Mouse (Mus musculus) 3T3-L1 (cell line): ENCODE measurements around the gene AC129217.1.

Experiments used
- DNase-seq: peaks from one replicate; pipeline ENCODE4 v3.0.0-alpha.2; 2015; ENCODE audit warnings: low read depth, low spot score

The AC129217.1 gene

DNA sequence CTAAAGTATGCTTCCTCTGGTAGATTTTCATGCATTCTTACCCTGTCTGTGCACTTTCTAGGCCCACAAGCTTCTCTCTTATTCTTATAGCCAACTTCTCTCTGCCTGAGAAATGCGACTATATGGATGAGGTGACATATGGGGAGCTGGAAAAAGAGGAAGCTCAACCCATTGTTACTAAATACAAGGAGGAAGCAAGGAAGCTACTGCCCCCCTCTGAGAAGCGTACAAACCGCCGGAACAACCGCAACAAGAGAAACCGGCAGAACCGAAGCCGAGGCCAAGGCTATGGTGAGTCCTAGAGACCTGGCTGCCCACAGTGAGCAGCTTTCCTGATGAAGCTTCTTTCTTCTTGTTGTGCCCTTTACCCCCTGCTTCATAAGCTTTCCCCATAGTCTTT, at the start of gene AC129217.1:
Gene AC129217.1 (plus strand): TSS at position 114 of the 400 bp plus-strand sequence.
- no peak for DNase-seq

DNA sequence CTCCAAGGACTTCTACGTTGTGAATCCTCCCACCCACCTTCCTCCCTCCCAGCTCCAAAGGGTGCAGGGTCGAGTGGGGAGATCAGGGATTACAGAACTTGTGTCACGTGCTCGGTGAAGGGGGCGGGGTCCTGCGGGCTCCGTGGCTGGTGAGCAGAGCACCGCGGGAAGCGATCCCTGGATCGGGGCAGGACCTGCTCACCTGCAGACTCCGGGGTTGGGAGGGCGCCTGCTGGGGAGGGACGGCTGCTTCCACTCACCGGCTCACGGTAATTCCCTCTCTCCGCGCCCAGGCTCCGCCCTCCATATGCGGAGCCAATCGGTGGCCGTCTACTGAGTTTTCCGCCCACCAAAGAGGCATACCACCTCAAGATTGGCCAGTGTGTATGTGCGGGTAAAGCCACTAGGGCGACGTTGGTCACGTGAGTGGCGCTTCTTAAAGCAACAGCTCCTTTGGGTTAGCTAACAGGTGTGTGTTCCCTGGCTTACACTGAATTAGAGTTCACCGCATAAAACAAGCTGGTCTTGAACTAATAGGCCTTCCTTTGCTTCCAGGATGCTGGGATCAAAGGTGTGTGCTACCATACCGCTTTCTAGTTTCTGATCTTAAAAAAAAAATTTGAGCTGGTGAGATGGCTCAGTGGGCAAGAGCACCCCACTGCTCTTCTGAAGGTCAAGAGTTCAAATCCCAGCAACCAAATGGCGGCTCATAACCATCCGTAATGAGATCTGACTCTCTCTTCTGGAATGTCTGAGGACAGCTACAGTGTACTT, 43.4 kb upstream of the AC129217.1 start, which contains the start of gene Taf6l:
Gene Taf6l (minus strand): TSS at position 410 of the 774 bp plus-strand sequence.
- peak; percentile 99 for DNase-seq

DNA sequence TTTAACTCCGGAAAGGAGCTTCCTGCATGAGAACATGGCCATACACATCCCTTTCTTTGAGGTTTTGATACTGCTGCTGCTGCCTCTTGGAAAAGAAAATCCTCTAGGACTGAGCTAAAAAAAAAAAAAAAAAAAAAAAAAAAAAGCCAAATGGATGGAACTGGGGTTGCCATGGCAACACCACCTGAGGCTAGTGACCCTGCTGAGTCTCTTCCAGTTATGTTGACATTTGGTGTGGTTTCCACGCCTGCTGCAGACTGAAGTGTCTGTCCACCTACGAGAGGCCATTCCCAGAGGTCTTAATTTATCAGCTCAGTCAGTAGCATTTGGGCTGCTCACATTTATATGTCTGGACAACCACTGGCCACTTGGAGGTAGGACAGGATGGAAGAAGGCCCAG, 41.1 kb upstream of the AC129217.1 start:
- no peak for DNase-seq

DNA sequence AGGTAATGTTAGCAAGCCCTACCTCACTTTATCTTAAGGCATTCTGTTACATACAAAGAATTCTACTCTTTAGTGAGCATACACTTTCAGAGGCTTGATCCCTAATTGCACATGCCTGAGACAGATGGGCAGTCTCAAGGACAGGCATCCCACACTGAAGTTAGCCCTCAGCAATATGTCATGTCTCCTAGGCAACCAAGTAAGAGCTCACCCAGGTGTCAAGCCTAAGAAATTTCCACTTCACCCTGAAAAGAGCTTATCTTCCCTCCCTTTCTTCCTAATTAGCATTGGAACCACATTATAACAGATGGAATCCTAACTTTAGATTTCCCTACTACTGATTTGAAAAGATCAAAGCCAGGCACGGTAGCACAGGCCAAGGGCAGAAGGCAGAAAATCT, 40.4 kb upstream of the AC129217.1 start:
- DNase-seq, result no peak

DNA sequence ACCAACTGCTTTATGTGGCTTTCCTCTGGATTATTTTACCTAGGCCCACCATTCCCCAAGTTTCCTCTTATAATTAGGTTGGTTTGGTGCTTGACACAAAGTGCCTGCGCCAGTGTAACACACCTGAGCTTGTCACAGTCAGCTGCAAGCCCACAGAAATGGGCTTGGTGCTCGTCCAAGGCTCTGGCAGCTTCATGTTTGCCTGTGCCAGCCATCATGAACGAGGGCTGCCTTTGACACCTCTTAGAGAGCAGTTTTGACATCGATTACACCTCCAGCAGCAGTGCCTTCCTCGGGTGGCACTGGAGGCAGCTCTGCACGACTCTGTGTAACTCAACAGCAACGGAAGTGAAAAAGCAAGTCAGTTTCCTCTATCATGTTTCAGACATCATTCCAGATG, 39.4 kb upstream of the AC129217.1 start:
- no peak for DNase-seq

DNA sequence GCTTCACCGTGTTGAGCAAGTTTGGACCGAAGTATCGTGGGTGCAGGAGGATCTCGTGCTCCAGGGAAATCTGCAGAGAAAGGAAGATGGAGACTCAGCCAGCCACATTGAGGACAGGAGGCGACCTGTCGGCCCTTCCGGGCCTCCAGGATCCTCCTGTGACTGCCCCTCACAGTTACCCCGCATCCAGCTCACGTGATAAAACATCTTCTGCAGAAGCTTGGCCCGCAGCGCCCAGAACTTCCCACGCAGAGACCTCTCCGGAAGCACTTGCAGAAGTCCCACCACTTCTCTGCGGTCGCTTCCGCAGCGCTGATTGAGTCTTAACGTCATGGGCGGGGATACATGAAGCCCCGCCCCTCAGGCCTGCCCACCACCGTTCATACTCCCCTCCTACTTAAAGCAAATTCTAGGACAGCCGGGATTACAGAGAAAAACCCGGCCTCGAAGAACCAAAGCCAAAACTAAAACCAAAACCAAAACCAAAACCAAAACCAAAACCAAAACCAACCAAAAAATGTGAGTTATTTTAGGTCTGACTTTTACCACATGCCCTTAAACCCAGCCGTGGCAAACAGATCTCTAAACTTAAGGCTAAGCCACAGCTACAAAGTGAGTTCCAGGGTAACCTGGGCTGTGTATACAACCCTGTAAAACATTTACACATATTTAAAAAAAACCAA, 31.2 kb upstream of the AC129217.1 start, which contains the start of gene Polr2g:
Gene Polr2g (minus strand): TSS at position 314 of the 683 bp plus-strand sequence.
- peak; percentile 98 for DNase-seq

DNA sequence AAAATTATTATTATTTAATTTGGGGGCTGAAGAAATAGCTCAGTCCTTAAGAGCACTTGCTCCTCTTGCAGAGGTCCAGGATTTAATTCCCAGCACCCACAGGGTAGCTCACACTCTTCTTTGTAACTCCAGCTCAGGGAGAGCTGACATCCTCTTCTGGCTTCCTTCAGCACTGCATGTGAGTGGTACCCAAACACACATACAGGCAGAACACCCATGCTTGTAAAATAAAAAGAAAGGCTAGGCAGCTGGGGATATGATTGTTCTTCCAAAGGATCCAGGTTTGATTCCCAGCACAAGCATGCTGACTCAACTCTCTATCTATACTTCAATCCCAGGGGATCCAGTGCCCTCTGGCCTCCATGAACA, 30.6 kb upstream of the AC129217.1 start:
- DNase-seq, result peak; percentile 54

DNA sequence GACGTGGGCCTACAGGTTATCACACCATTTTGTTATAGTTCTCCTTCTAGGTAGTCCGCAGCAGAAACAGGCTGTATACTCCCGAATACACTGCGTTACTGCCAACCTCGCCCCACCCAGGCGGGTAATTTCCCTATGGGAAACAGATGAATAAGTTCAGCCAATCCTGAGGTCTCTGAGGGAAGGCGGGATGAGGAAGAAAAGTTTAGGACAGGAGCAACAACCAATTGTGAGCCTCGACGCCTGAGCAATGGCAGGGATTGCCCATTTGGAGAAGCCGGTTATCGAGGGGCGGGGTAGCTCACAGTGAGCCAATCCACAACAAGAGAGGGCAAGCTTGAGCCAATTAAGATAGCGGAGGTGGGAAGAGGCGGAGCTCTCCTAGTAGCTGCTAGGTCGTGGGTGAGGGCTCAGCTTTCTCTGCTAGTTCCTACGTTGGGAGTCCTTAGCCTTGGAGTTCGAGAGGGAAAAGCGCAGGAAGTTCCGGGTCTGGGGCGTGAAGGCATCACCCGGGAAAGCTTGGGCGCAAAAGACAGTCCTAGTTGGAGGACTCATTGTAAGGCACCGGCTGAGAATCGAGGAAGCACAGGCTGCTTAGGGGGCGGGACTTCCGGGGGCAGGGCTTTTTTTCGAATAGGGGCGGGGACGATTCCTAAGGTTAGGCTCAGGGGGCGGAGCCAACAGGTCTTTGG, 27.3 kb upstream of the AC129217.1 start, which contains the start of gene Zbtb3:
Gene Zbtb3 (plus strand): TSS at position 426 of the 692 bp plus-strand sequence.
- peak; percentile 100 for DNase-seq

DNA sequence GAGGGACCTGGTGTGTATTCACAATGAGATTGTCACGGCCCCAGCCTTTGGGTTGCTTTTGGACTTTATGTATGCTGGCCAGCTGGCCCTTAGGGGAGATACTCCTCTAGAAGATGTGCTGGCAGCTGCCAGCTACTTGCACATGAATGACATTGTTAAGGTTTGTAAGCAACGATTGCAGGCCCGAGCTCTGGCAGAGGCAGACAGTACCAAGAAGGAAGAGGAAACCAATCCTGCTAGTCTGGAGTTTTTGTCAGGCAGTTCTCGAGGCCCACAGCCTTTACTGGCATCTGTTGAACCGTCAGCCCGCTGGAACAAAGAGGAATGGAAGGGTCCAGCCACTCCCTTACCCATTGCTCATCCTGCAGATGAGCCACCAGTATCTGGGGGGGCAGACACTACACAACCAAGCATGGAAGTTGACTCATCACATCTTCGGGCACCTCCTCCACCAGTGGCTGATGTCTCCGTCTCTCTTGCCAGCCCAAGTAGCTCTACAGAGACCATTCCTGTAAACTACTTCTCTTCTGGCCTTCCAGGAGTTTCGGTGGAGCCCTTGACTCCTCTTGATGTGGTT, 26.3 kb upstream of the AC129217.1 start:
- DNase-seq, result peak; percentile 67

DNA sequence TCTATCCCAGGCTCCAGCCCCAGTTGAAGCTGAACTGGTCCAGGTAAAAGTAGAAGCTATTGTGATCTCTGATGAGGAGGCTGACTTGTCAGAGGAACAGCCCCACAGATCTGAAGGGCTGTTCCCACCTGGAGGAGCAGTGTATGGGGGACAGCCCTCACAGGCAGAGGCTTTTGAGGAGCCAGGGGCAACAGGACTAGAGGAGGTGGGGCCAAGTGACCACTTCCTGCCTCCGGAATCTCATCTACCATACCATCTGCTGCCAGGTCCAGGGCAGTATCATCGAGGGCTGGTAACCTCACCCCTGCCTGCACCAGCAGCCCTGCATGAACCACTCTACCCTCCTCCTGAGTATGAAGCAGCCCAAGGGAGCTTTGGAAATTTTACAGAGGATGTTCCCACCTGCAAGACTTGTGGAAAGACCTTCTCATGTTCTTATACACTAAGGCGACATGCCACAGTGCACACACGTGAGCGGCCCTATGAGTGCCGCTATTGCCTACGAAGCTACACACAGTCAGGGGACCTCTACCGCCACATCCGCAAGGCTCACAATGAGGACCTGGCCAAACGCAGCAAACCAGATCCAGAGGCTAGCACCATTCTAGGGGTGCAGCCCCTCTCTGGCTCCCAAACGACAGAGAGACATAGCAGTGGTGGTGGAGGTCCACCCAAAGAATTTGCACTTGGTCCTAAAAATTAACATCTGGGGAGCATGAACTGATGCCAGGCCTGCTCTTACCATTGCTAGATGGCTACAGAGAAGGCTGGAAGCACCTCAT, 25.5 kb upstream of the AC129217.1 start:
- DNase-seq, result peak; percentile 30

DNA sequence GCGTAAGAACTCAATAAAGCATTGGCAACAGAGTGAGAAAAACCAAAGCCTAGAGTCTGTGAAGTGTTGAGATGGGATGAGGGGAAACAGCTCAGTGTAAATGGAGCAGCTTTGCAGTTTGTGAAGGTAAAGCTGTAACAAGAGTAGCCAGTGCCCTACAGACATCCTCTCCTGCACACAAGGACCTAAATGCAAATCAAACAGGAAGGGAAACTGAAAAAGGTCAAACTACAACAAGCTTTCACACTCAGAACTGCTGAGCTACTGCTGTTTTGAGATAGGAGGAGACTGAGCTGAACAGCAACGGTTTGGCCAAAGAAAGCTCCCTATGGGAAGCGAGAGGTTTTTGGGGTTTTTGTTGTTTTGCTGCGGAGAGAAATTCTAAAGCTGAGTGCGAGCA, 22.8 kb upstream of the AC129217.1 start:
- DNase-seq, result no peak

DNA sequence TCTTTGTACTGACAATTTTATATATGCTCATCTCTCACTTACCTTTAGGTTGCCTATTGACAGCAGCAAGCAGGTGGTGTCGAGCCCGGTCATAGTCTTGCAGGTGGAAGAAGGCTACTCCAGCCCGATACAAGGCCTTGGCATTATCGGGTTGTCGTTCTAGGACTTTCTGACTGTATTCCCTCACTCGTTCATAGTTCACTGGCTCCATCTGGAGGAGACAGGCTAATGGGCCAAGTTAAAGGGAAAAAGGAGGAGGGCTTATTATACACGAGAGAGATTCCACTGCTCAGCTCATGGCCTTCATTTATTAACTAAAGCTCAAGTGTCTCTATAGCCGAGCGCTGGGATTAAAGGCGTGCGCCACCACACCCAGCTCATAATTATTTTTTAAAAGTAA, 13.8 kb upstream of the AC129217.1 start:
- peak; percentile 33 for DNase-seq

DNA sequence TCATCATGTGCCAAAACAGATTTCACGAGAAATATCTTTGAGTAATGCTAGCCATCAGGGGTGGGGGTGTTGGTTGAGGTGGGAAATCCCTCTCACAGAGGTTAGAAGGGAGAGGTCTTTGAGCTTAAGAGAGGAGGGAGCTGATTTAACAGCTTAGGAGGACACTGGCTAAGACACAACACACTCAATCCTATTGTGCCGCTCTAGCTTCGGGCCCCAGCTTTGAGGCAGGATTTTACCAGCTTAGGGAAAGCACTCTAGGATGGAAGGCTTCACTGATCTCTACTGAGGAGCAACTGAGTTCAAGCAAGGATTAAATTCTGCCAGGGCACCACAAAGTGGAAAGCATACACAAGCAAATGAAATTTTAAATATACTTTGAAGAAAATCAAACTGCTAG, 12.6 kb upstream of the AC129217.1 start:
- no peak for DNase-seq

DNA sequence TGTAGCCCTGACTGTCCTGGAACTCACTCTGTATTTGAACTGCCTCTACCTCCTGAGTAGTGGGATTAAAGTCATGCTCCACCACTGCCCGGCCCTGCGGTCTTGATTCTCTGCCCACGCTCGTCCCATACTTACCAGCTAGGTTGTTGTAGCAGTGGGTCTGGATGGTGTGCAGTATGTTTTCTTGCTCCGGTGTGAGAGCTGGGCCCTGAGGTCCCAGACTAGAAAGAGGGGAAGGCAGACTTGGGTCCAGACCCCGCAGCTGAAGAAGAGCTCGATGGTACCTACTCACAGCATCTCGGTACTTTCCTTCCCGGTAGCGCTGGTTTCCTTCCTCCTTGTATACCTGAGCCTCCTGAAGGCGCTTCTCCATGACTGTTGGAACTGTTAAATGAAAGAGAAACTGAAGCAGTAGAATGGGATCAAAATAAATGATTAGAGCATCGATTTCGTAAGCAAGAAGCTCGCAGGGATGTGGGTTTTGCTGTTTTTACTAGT, 11.2 kb upstream of the AC129217.1 start:
- peak; percentile 43 for DNase-seq

DNA sequence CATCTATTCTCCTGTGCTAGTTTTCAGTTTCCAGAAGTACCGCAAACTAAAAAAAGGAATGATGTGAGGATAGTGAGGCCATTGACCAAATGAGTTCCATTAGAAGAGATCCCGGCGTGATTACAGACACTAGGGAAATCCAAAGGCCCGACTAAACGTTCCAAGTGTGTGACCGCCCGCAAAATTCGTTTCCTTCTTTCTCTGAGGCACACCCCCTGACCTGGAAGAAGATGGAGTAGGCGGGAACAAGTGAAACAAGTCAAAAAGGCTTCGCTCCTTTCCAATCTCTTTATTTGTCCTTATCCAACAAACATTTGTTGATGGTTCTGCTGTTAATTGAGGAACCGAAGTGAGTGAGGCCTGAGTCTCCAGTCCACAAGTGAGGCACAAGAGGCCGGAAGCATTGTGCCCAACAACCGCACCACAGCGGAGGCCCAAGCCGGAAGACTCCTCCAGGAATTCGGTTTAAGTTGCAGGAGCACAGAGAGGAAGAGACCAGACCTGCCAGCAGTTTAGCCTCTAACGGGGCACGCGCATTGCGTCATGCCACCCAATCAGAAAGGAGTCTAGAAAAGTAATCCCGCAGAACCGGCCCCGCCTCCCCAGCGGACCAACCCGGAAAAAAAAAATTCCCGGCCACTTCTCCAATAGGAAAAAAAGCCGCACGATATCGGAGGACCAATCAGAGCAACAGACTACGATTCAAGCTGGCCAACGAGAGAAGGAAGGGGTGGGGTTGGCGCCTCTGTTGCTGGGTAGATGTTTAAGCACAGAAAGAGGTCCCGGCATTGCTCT, 10.6 kb upstream of the AC129217.1 start, which contains the start of gene Ttc9c:
Gene Ttc9c (minus strand): TSS at position 533 of the 795 bp plus-strand sequence.
- DNase-seq, result peak; percentile 100

DNA sequence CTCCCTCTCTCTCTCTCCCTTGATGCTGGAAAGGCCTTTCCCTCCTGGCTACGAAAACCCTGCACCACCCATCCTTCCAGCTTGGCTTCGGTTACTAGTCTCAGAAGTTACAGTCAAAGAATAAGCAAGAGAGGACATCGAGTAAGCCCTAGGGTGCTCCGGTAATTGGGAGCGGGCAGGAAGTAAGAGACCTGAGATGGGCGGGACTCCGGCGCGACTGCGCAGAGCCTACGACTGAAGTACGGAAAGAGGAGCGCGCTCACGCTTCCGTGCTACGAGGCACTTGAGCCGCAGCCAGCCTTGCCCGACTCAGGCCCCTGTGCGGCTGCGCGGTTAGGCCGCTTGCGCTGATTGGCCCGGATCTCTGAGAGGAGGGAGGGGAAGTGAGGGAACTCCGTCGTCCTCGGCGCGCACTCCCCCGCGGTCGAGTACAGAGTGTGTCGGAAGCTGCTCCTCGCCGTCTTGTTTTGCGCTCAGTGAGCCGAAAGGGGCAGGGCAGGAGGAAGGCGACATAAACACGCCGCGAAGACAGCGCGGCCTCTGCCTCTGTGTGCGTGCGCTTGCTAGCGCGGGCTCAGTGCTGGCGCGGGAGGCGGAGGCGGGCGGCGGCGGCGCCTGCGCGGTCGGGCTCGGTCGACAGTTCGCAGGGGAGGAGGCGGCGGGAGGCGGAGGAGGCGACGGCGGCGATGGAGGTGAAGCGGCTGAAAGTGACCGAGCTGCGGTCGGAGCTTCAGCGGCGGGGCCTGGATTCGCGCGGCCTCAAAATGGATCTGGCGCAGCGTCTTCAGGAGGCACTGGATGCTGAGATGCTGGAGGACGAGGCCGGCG, 9.8 kb upstream of the AC129217.1 start, which contains the start of gene Hnrnpul2:
Gene Hnrnpul2 (plus strand): TSS at position 415 of the 828 bp plus-strand sequence.
- peak; percentile 99 for DNase-seq

DNA sequence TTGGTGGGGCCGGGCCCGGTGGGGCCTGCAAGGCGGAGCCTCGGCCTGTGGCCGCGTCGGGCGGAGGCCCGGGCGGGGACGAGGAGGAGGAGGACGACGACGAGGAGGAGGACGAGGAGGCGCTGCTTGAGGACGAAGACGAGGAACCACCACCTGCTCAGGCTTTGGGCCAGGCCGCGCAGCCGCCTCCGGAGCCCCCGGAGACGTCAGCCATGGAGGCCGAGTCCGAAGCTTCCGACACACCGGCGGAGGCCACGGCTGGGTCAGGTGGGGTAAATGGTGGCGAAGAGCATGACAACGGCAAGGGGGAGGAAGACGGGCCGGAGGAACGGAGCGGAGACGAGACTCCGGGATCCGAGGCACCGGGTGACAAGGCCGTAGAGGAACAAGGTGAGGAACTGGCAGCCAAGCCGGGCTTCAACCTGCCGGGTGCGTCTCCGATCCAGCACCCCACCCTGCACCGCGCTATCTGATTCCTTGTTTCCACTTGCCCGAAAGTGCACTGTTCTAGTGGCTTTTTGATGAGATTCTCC, 9.1 kb upstream of the AC129217.1 start:
- DNase-seq, result peak; percentile 22

DNA sequence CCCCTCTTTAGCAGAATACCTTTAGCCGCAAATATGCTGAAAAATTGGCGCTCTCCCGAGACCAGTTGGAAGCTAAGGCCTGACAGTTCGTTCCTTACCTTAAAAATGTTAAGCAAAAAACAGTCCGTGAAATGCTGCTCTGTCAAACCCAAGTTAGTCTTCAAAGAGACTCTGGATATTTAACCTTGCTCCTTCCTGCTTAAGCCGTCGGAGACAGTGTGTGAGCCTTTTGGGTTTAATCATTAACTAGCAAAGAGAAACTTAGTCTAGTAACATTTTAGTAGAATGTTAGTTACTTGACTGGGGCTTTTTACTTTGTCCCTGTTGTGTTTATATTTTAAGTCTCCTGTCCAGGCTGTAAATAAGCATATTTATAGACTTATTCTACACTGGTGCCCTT, 8.4 kb upstream of the AC129217.1 start:
- no peak for DNase-seq

DNA sequence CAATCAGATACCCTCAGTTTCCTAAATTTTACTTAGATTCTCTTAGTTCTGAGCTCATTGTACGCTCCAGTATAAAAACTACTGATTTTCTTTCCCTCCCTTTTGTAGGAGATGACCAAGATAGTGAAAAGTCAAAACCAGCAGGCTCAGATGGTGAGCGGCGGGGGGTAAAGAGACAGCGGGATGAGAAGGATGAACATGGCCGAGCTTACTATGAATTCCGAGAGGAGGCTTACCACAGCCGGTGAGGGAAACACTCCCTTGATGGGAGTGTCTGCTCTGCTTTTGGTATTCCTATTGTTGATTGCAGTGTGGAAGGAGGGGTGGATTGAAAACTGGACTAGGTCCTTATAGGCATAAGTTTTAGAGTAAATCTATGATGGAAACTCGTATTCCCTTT, 6.9 kb upstream of the AC129217.1 start:
- no peak for DNase-seq
